Mouse (Mus musculus) lung, adult 2 months (tissue): Measurements from ENCODE around the gene Gdi2.
"Not testable (repeated sequence)": the region's sequence is repeated elsewhere in the genome, so short reads cannot be mapped to it uniquely, and the experiment has no call there.

Experiments
- CTCF ChIP-seq: fragments of 200-500 bp; IDR thresholded peaks from 2 replicates; pipeline ENCODE4 v1.5.1; 2011; ENCODE audit warnings: mild to moderate bottlenecking, low read length, control low read depth; ENCODE audit not compliant: insufficient read depth
- POLR2A ChIP-seq: fragments of 200-500 bp; IDR thresholded peaks from 2 replicates; pipeline ENCODE4 v1.6.1; 2011; ENCODE audit warnings: low read depth, mild to moderate bottlenecking, control low read depth, low read length, borderline replicate concordance; ENCODE audit errors: extremely low read depth

- TF ChIP-seq POLR2A, CTCF: not testable (repeated sequence)
Observed at GRCm38 (mm10) chr13:3519357-3519756, 18.5 kb upstream of the Gdi2 start.
